Mouse (Mus musculus) intestine, embryonic 14.5 days (tissue): Measurements from ENCODE around the gene Pld5. TPM values are rescaled to one million over a fixed set of nuclear protein-coding genes. Genes with fewer than 3 reads are reported as not detected.
"Not testable (repeated sequence)": the region's sequence is repeated elsewhere in the genome, so short reads cannot be mapped to it uniquely, and the experiment has no call there.

Source experiments
- ATAC-seq: fragments of 200-750 bp; cut with Nextera tagmentation; replicated peaks from 2 replicates; pipeline ENCODE4 v1.8.0; 2017; ENCODE audit warnings: low read depth, moderate number of reproducible peaks, moderate TSS enrichment, moderate library complexity; ENCODE audit not compliant: low FRiP score, low TSS enrichment
- DNase-seq: peaks from one replicate; pipeline ENCODE4 v3.0.0-alpha.2; 2018; ENCODE audit warnings: low spot score
- H3K27ac ChIP-seq: fragments of 300-500 bp; sonication (generic); 2 replicates; pipeline ENCODE4 v1.5.1; 2014; ENCODE audit warnings: low read depth, mild to moderate bottlenecking, control low read depth
- H3K27me3 ChIP-seq: fragments of 300-500 bp; sonication (generic); replicated peaks from 2 replicates; pipeline ENCODE4 v1.6.1; 2014; ENCODE audit warnings: low read length, control low read depth; ENCODE audit not compliant: control insufficient read depth, insufficient read depth
- H3K36me3 ChIP-seq: fragments of 300-500 bp; sonication (generic); 2 replicates; pipeline ENCODE4 v1.6.1; 2014; ENCODE audit warnings: low read length, control low read depth; ENCODE audit not compliant: control insufficient read depth, insufficient read depth
- H3K4me1 ChIP-seq: fragments of 300-500 bp; sonication (generic); replicated peaks from 2 replicates; pipeline ENCODE4 v1.6.1; 2014; ENCODE audit warnings: low read length, control low read depth, mixed read lengths; ENCODE audit not compliant: control insufficient read depth, insufficient read depth
- H3K4me2 ChIP-seq: fragments of 300-500 bp; sonication (generic); 2 replicates; pipeline ENCODE4 v1.6.1; 2014; ENCODE audit warnings: low read length
- H3K4me3 ChIP-seq: fragments of 300-500 bp; sonication (generic); 2 replicates; pipeline ENCODE4 v1.5.1; 2014; ENCODE audit warnings: low read depth, low read length, control low read depth, mixed read lengths
- H3K9ac ChIP-seq: fragments of 300-500 bp; sonication (generic); 2 replicates; pipeline ENCODE4 v1.6.1; 2014; ENCODE audit warnings: mild to moderate bottlenecking, low read length
- H3K9me3 ChIP-seq: fragments of 300-500 bp; sonication (generic); 2 replicates; pipeline ENCODE4 v1.6.1; 2016; ENCODE audit warnings: low read length, control low read depth; ENCODE audit not compliant: control insufficient read depth
- WGBS: fragments of 180-500 bp; shearing (Covaris S2); extraction: QIAGEN DNeasy Blood & Tissue Kit; methylation state at CpG from one replicate; pipeline ENCODE4 v1.1.7; 2014; 5-methylcytosine and 5-hydroxymethylcytosine counted together
- polyA plus RNA-seq: library from polyadenylated mRNA; unstranded; fragments of >200 nt; fragmentation: Nextera tagmentation; extraction: Ambion mirVana; gene quantifications from 2 replicates; pipeline ENCODE4 v1.2.1, GENCODE M21; 2014

Pld5 gene
- polyA plus RNA-seq, 1 experiment from 2014 or later = 0.70 TPM

DNA sequence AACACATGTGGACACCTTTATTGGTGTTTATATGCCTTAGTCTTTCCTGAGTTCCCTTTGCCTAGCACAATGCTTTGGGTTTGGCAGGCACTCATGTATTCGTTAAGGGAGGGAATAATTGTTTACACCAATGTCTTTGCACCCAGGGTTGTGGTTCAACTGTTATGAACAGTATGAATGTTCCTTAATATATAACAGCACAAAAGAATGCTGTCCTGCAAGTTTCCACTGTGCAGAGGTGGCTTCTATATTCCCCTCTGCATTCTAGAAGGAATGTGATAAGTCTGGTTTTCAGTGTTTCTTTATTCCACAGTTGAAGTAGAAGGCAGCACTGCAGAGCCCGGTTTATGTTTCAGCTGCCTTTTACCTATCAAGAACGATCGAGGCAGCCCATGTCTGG is 286.2 kb downstream of the Pld5 start:
- WGBS = 78% methylated on average over 4 of the region's 4 CpGs
- no peak for ATAC-seq
- no peak for DNase-seq

GRCm38 (mm10) chr1:175988448-175988847 is 286.7 kb downstream of the Pld5 start:
- Histone ChIP-seq H3K27ac (no peak overlapping the region), H3K4me2 (no peak overlapping the region), H3K4me1 (no peaks in the 10 kb centered on the region), H3K36me3 (no peaks in the 10 kb centered on the region), H3K4me3 (no peak overlapping the region), H3K9ac (no peak overlapping the region), H3K9me3 (no peaks in the 10 kb centered on the region), H3K27me3 (no peaks in the 10 kb centered on the region)
- 92% methylated on average over 5 of the region's 5 CpGs for WGBS
- DNase-seq = no peak
- ATAC-seq = no peak

More for the DNA sequence above, 286.2 kb downstream of the Pld5 start:
- H3K4me2 ChIP-seq = no peak overlapping the region
- H3K36me3 ChIP-seq = no peaks in the 10 kb centered on the region
- H3K9ac ChIP-seq = no peak overlapping the region
- no peak overlapping the region for H3K4me3 ChIP-seq
- H3K9me3 ChIP-seq = no peaks in the 10 kb centered on the region
- H3K27ac ChIP-seq = no peak overlapping the region
- no peaks in the 10 kb centered on the region for H3K27me3 ChIP-seq
- H3K4me1 ChIP-seq = no peaks in the 10 kb centered on the region

DNA sequence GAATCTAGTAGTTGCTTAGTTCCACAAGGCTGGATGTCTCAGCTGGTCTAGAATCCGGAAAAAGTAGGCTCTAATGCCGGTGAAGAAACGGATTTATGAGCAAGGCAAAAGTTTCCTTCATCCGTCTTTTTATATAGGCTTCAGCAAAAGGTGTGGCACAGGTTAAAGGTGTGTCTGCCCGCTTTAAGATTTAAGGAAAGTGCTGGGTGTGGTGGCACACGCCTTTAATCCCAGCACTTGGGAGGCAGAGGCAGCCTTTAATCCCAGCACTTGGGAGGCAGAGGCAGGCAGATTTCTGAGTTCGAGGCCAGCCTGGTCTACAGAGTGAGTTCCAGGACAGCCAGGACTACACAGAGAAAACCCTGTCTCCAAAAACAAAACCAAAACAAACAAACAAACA is 296.1 kb downstream of the Pld5 start, which contains the start of gene Rbm8a2:
TSS of gene Rbm8a2 (minus strand) at position 101 of the 400 bp plus-strand sequence.
- H3K4me3 ChIP-seq, H3K36me3 ChIP-seq, ATAC-seq, H3K27me3 ChIP-seq, DNase-seq, H3K9ac ChIP-seq, H3K9me3 ChIP-seq, H3K27ac ChIP-seq, H3K4me1 ChIP-seq, H3K4me2 ChIP-seq: not testable (repeated sequence)
- WGBS = 92% methylated on average over 7 of the region's 7 CpGs

DNA sequence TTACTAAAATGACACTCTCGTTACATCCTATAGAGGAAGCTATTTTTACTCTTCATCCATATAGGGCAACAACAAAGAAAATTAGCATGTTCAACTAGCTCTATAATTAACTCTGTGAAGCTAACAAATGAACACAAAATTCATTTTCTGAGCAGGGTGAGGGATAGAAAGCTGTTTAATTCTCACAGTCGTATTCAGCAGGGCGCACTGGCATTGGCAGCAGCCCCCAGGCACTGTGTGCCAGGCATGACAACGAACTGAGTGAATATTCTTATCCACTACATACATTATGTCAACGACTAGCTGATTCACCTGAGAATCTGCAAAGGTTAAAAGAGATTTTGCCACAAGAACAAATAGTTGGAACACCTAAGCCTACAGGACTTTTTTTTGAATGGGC is 304.4 kb downstream of the Pld5 start:
- 90% methylated on average over 5 of the region's 5 CpGs for WGBS
- H3K27me3 ChIP-seq = no peaks in the 10 kb centered on the region
- H3K9ac ChIP-seq = no peak overlapping the region
- ATAC-seq = no peak
- no peak for DNase-seq
- H3K4me1 ChIP-seq = no peaks in the 10 kb centered on the region
- H3K36me3 ChIP-seq = no peaks in the 10 kb centered on the region
- H3K4me2 ChIP-seq = no peak overlapping the region
- no peaks in the 10 kb centered on the region for H3K9me3 ChIP-seq
- H3K4me3 ChIP-seq = no peak overlapping the region
- no peak overlapping the region for H3K27ac ChIP-seq

- WGBS = 77% methylated on average over 5 of the region's 5 CpGs
- Histone ChIP-seq H3K4me1 (no peaks in the 10 kb centered on the region), H3K4me2 (no peak overlapping the region), H3K9ac (no peak overlapping the region), H3K36me3 (no peaks in the 10 kb centered on the region), H3K27ac (no peak overlapping the region), H3K27me3 (no peaks in the 10 kb centered on the region), H3K9me3 (no peaks in the 10 kb centered on the region), H3K4me3 (no peak overlapping the region)
- ATAC-seq = no peak
- DNase-seq = no peak
These were observed 307.9 kb downstream of the Pld5 start for GRCm38 (mm10) chr1:175967004-175967745.

GRCm38 (mm10) chr1:175961786-175962185 is 313.3 kb downstream of the Pld5 start:
- Histone ChIP-seq H3K4me3 (no peak overlapping the region), H3K27me3 (no peaks in the 10 kb centered on the region), H3K4me1 (no peaks in the 10 kb centered on the region), H3K9me3 (no peaks in the 10 kb centered on the region), H3K27ac (no peak overlapping the region), H3K4me2 (no peak overlapping the region), H3K9ac (no peak overlapping the region), H3K36me3 (no peaks in the 10 kb centered on the region)
- ATAC-seq = no peak
- DNase-seq = no peak
- 90% methylated on average over 2 of the region's 2 CpGs for WGBS

DNA sequence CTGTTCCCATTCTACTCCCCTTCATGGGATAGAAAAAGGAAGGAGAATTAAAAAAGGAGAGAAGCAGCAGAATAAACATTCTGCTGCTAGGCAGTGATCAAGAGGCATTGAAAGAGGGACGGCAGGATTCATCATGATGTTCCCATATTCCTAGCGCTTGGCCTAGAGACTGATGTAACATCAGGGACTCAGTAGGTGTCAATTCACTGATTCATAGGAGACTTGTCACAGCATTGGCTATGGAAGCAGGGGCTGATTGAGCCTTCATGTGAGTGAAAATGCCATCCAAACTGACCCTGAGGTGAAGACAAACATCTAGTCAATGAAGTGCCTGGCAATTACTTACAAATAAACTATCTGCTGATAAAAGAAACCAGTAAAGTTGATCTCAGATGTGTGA is 324.3 kb downstream of the Pld5 start:
- Histone ChIP-seq H3K4me2 (no peak overlapping the region), H3K27me3 (no peaks in the 10 kb centered on the region), H3K9me3 (no peaks in the 10 kb centered on the region), H3K9ac (no peak overlapping the region), H3K4me3 (no peak overlapping the region), H3K36me3 (no peaks in the 10 kb centered on the region), H3K27ac (no peak overlapping the region), H3K4me1 (no peaks in the 10 kb centered on the region)
- WGBS = 84% methylated on average over 2 of the region's 2 CpGs
- DNase-seq (no peak), ATAC-seq (no peak)

DNA sequence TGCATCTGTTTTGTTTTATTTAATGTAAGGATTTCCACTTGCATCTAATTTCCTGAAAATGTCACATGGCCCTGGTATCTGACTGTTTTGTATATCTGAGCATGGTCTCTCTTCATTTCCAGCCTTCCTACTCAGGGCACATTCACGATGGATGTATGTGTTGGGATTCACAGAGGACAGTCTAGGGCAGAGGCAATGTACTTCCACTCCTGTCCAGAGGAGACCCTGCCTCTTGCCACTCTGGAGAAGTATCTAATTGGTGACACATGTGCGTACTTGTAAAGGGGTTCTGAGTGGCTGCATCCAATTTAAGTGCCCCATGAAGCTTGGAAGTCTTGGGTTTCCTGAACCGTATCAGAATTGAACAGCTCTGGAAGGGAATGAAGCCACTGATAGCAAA is 324.7 kb downstream of the Pld5 start:
- no peaks in the 10 kb centered on the region for H3K4me1 ChIP-seq
- H3K27ac ChIP-seq = no peak overlapping the region
- ATAC-seq (no peak), DNase-seq (no peak)
- H3K4me2 ChIP-seq = no peak overlapping the region
- no peaks in the 10 kb centered on the region for H3K27me3 ChIP-seq
- no peaks in the 10 kb centered on the region for H3K36me3 ChIP-seq
- no peaks in the 10 kb centered on the region for H3K9me3 ChIP-seq
- H3K4me3 ChIP-seq = no peak overlapping the region
- H3K9ac ChIP-seq = no peak overlapping the region
- 82% methylated on average over 3 of the region's 3 CpGs for WGBS

GRCm38 (mm10) chr1:175946718-175947315 is 328.3 kb downstream of the Pld5 start:
- no peak for DNase-seq
- H3K4me1 ChIP-seq = no peaks in the 10 kb centered on the region
- H3K36me3 ChIP-seq = no peaks in the 10 kb centered on the region
- ATAC-seq = no peak
- no peaks in the 10 kb centered on the region for H3K9me3 ChIP-seq
- H3K4me3 ChIP-seq = no peak overlapping the region
- H3K4me2 ChIP-seq = no peak overlapping the region
- no peak overlapping the region for H3K27ac ChIP-seq
- H3K9ac ChIP-seq = no peak overlapping the region
- no peaks in the 10 kb centered on the region for H3K27me3 ChIP-seq
- 54% methylated on average over 4 of the region's 4 CpGs for WGBS
